In genomic region chrX:36100883-36101282, GRCm38 (mm10) we compare ENCODE assay signal across 27 mouse cellular contexts. TPM values are rescaled to one million over a fixed set of nuclear protein-coding genes. Genes with fewer than 3 reads are reported as not detected.
DNase-seq lines count a peak whose midpoint lies in the region; ATAC-seq and TF ChIP-seq lines count a peak whose summit lies in the region.
"Had no signal": no experiment of that assay in that cellular context is flagged by ENCODE, and none has a peak within 500 bp of the region (broad histone marks: within the 10 kb centered on the region; RNA-seq: fewer than 3 reads in every experiment).

No protein-coding gene starts in this region.

- no peaks in the 10 kb centered on the region for H3K4me1 ChIP-seq in lung, adult 2 months (ENCODE audit: control insufficient read depth, insufficient read depth, low read length)
- peaks cover 25% of the 10 kb centered on the region for H3K4me1 ChIP-seq in bone marrow macrophage, adult 2 months (ENCODE audit: control insufficient read depth, insufficient read depth, low read length)
- no peaks in the 10 kb centered on the region for H3K4me1 ChIP-seq in hindbrain, embryonic 14.5 days (replicated peaks; ENCODE audit: control insufficient read depth, insufficient read depth, low read length)
- H3K4me1 ChIP-seq: embryonic facial prominence, embryonic 12.5 days; forebrain, embryonic 12.5 days; heart, embryonic 15.5 days; liver, embryonic 12.5 days; midbrain, embryonic 15.5 days had no signal

- no peak for TF ChIP-seq CTCF in lung, adult 2 months (IDR thresholded peaks at IDR 0.05; ENCODE audit: insufficient read depth, low read length)
- TF ChIP-seq CTCF in bone marrow macrophage, adult 2 months (IDR thresholded peaks at IDR 0.05; ENCODE audit: low read depth, low read length), result no peak

- peak overlapping the region; percentile 100 for H3K27ac ChIP-seq in bone marrow macrophage, adult 2 months (ENCODE audit: insufficient read depth, low read depth, low read length)
- no peak overlapping the region for H3K27ac ChIP-seq in hindbrain, embryonic 14.5 days
- H3K27ac ChIP-seq: embryonic facial prominence, embryonic 12.5 days; forebrain, embryonic 12.5 days; heart, embryonic 15.5 days; hindbrain, postnatal 0 days; layer of hippocampus, adult 2 months; liver, embryonic 12.5 days; lung, embryonic 15.5 days; midbrain, embryonic 15.5 days had no signal

- no peak for TF ChIP-seq POLR2A in lung, adult 2 months (IDR thresholded peaks at IDR 0.05; ENCODE audit: borderline replicate concordance, extremely low read depth, low read depth, low read length)
- no peak for TF ChIP-seq POLR2A in bone marrow macrophage, adult 2 months (IDR thresholded peaks at IDR 0.05; ENCODE audit: borderline replicate concordance, low read depth, low read length)

- ATAC-seq in megakaryocyte, adult 5-6 weeks (ENCODE audit: poor library complexity, severe bottlenecking), result peak; percentile 94
- no peak for ATAC-seq in erythroblast, adult 5-6 weeks (replicated peaks; ENCODE audit: low FRiP score, poor library complexity, severe bottlenecking)
- ATAC-seq in hindbrain, embryonic 14.5 days (ENCODE audit: low FRiP score), result no peak
- ATAC-seq: hindbrain, postnatal 0 days; intestine, embryonic 16.5 days; liver, embryonic 12.5 days; midbrain, embryonic 15.5 days had no signal

- no peaks in the 10 kb centered on the region for H3K27me3 ChIP-seq in hindbrain, embryonic 14.5 days (ENCODE audit: control insufficient read depth, insufficient read depth, low read length)
- H3K27me3 ChIP-seq: embryonic facial prominence, embryonic 12.5 days; forebrain, embryonic 12.5 days; heart, embryonic 15.5 days; liver, embryonic 12.5 days; lung, embryonic 15.5 days; midbrain, embryonic 15.5 days had no signal

- DNase-seq in lung, postnatal 36 days, result peak; percentile 35
- DNase-seq in lung, adult 2 months, result no peak
- no peak for DNase-seq in thymus, postnatal 10 days (ENCODE audit: low spot score in 2 of 2)
- DNase-seq in hindbrain, embryonic 14.5 days (ENCODE audit: low spot score), result no peak
- DNase-seq: adrenal gland, postnatal 14 days; cerebellum, adult 11 months; cerebellum, postnatal 10 days; gastrocnemius, postnatal 36 days; heart, postnatal 36 days; kidney, adult 9 months; kidney, postnatal 25 days; layer of hippocampus, postnatal 36 days; thymus, postnatal 14 days had no signal

- H3K9me3 ChIP-seq in hindbrain, embryonic 14.5 days (ENCODE audit: control insufficient read depth, low read length), result no peaks in the 10 kb centered on the region
- H3K9me3 ChIP-seq: embryonic facial prominence, embryonic 12.5 days; forebrain, embryonic 12.5 days; heart, embryonic 15.5 days; liver, embryonic 12.5 days; lung, embryonic 15.5 days; midbrain, embryonic 15.5 days had no signal

- H3K4me2 ChIP-seq in hindbrain, embryonic 14.5 days (replicated peaks), result no peak overlapping the region
- H3K4me2 ChIP-seq: embryonic facial prominence, embryonic 12.5 days; forebrain, embryonic 12.5 days; heart, embryonic 15.5 days; liver, embryonic 12.5 days; lung, embryonic 15.5 days; midbrain, embryonic 15.5 days had no signal

- 68% methylated on average over 1 of the region's 1 CpGs for WGBS in lung, adult 2 months
- 93% methylated on average over 1 of the region's 1 CpGs for WGBS in hindbrain, embryonic 14.5 days

- H3K4me3 ChIP-seq in lung, adult 2 months (replicated peaks; ENCODE audit: extremely low read depth, low read depth, low read length), result no peak overlapping the region
- peak overlapping the region; percentile 31; the same call in 1 of the 2 replicates for H3K4me3 ChIP-seq in bone marrow macrophage, adult 2 months (ENCODE audit: insufficient read depth, low read length)
- no peak overlapping the region for H3K4me3 ChIP-seq in hindbrain, embryonic 14.5 days (replicated peaks; ENCODE audit: low read length)
- H3K4me3 ChIP-seq: embryonic facial prominence, embryonic 12.5 days; erythroblast, embryonic 14.5 days; forebrain, embryonic 12.5 days; heart, embryonic 15.5 days; layer of hippocampus, adult 2 months; liver, embryonic 12.5 days; lung, embryonic 15.5 days; midbrain, embryonic 15.5 days; myocyte had no signal

- no peak overlapping the region for H3K9ac ChIP-seq in hindbrain, embryonic 14.5 days
- H3K9ac ChIP-seq: embryonic facial prominence, embryonic 12.5 days; forebrain, embryonic 12.5 days; heart, embryonic 15.5 days; liver, embryonic 12.5 days; lung, embryonic 15.5 days; midbrain, embryonic 15.5 days had no signal

- no peaks in the 10 kb centered on the region for H3K36me3 ChIP-seq in hindbrain, embryonic 14.5 days (replicated peaks; ENCODE audit: control insufficient read depth, insufficient read depth)
- H3K36me3 ChIP-seq: embryonic facial prominence, embryonic 12.5 days; forebrain, embryonic 12.5 days; heart, embryonic 15.5 days; liver, embryonic 12.5 days; lung, embryonic 15.5 days; midbrain, embryonic 15.5 days had no signal

RNA-seq across cellular contexts. Expression of gene Il13ra1, which starts 11.0 kb away (rescaled TPM):
- 5.4 and 7.8 TPM in 2 replicates for polyA plus RNA-seq in lung, adult 2 months (2012; rRNA removed)
- 16.6 and 17.0 TPM in 2 replicates for polyA plus RNA-seq in bone marrow macrophage, adult 2 months (2012; ENCODE audit: insufficient read depth, insufficient read length, missing spikeins)
- 35.5 and 36.7 TPM in 2 replicates for total RNA-seq in megakaryocyte, adult 5-6 weeks (2015)
- total RNA-seq in megakaryocyte, adult 5-6 weeks (2017), result 33.8 and 34.1 TPM in 2 replicates
- 0.19 and 4.8 TPM in 2 replicates for total RNA-seq in erythroblast, adult 5-6 weeks (2015; ENCODE audit: low replicate concordance)
- total RNA-seq in erythroblast, adult 5-6 weeks (2017; ENCODE audit: low replicate concordance), result 2.8 and 4.4 TPM in 2 replicates
- polyA plus RNA-seq in hindbrain, embryonic 14.5 days (2014; fragmentation: Nextera tagmentation; extraction: Ambion mirVana), result 9.0 and 9.8 TPM in 2 replicates
- polyA plus RNA-seq: erythroblast, embryonic 14.5 days had no signal
